Comparison of ENCODE assay signal across 27 mouse cellular contexts in genomic region chr15:89940591-89940990, GRCm38 (mm10).
DNase-seq lines count a peak whose midpoint lies in the region; ATAC-seq lines count a peak whose summit lies in the region.
"Had no signal": no experiment of that assay in that cellular context is flagged by ENCODE, and none has a peak within 500 bp of the region (broad histone marks: within the 10 kb centered on the region; RNA-seq: fewer than 3 reads in every experiment).

No protein-coding gene starts in this region.

- ATAC-seq in inflammation-experienced regulatory T-cells, adult 6 months, result no peak
- no peak for ATAC-seq in forebrain, embryonic 15.5 days (replicated peaks)
- ATAC-seq: forebrain, postnatal 0 days; hindbrain, postnatal 0 days; intestine, postnatal 0 days had no signal

- no peak overlapping the region for H3K9ac ChIP-seq in forebrain, embryonic 15.5 days (replicated peaks)
- H3K9ac ChIP-seq: embryonic facial prominence, embryonic 12.5 days; embryonic facial prominence, embryonic 15.5 days; forebrain, embryonic 12.5 days; forebrain, postnatal 0 days; heart, embryonic 13.5 days; hindbrain, embryonic 14.5 days had no signal

- H3K4me2 ChIP-seq in forebrain, embryonic 15.5 days (replicated peaks), result no peak overlapping the region
- H3K4me2 ChIP-seq: embryonic facial prominence, embryonic 12.5 days; embryonic facial prominence, embryonic 15.5 days; forebrain, embryonic 12.5 days; heart, embryonic 13.5 days; hindbrain, embryonic 14.5 days had no signal

- DNase-seq in 3134 (ENCODE audit: extremely low read depth, insufficient read length, low spot score), result peak; percentile 46
- DNase-seq in Muller cell, postnatal 12 days (ENCODE audit: inconsistent ontology term), result peak; percentile 32
- peak; percentile 10 for DNase-seq in R1 (ENCODE audit: low read depth, low spot score)
- no peak for DNase-seq in kidney, adult 18-20 months
- DNase-seq: adrenal gland, postnatal 14 days; cerebellum, adult 11 months; cerebellum, adult 2 months; cerebellum, adult 9-11 months; cerebellum, postnatal 25 days; forebrain, postnatal 0 days; gastrocnemius, adult 2 months; gastrocnemius, postnatal 14 days; heart, adult 11 months; heart, postnatal 14 days; heart, postnatal 4 days; kidney, adult 8-10 months had no signal

- no peak overlapping the region for H3K4me3 ChIP-seq in forebrain, embryonic 15.5 days
- H3K4me3 ChIP-seq: embryonic facial prominence, embryonic 12.5 days; embryonic facial prominence, embryonic 15.5 days; erythroblast, embryonic 14.5 days; forebrain, embryonic 12.5 days; gastrocnemius, adult 2 months; heart, embryonic 10.5 days; heart, embryonic 13.5 days had no signal

- no peaks in the 10 kb centered on the region for H3K27me3 ChIP-seq in forebrain, embryonic 15.5 days
- H3K27me3 ChIP-seq: embryonic facial prominence, embryonic 12.5 days; embryonic facial prominence, embryonic 15.5 days; forebrain, embryonic 12.5 days; heart, embryonic 13.5 days had no signal

- no peak overlapping the region for H3K27ac ChIP-seq in forebrain, embryonic 15.5 days (replicated peaks)
- H3K27ac ChIP-seq: embryonic facial prominence, embryonic 12.5 days; embryonic facial prominence, embryonic 15.5 days; forebrain, embryonic 12.5 days; gastrocnemius, adult 2 months; heart, embryonic 10.5 days; heart, embryonic 13.5 days; hindbrain, embryonic 14.5 days; hindbrain, postnatal 0 days had no signal

- H3K36me3 ChIP-seq in forebrain, embryonic 15.5 days, result no peaks in the 10 kb centered on the region
- H3K36me3 ChIP-seq: embryonic facial prominence, embryonic 12.5 days; embryonic facial prominence, embryonic 15.5 days; forebrain, embryonic 12.5 days; heart, embryonic 10.5 days; heart, embryonic 13.5 days had no signal

- H3K9me3 ChIP-seq in forebrain, embryonic 15.5 days, result no peaks in the 10 kb centered on the region
- H3K9me3 ChIP-seq: embryonic facial prominence, embryonic 12.5 days; embryonic facial prominence, embryonic 15.5 days; forebrain, embryonic 12.5 days; heart, embryonic 10.5 days; heart, embryonic 13.5 days had no signal

- H3K4me1 ChIP-seq in forebrain, embryonic 15.5 days, result no peaks in the 10 kb centered on the region
- H3K4me1 ChIP-seq: embryonic facial prominence, embryonic 12.5 days; embryonic facial prominence, embryonic 15.5 days; forebrain, embryonic 12.5 days; heart, embryonic 10.5 days; heart, embryonic 13.5 days had no signal

- 88% methylated on average over 3 of the region's 3 CpGs for WGBS in forebrain, embryonic 15.5 days
